Mouse (Mus musculus) T-helper 1 cell (primary cell): ENCODE results near the gene Hsh2d.

ENCODE experiments used
- in situ Hi-C: fragments of 300-600 bp; cut with MboI, MseI; formaldehyde crosslinking; loops from one replicate; pipeline ENCODE4 v1.15.1; 2025; ENCODE audit warnings: high pct_unique_total_duplicates

Gene Hsh2d

DNA sequence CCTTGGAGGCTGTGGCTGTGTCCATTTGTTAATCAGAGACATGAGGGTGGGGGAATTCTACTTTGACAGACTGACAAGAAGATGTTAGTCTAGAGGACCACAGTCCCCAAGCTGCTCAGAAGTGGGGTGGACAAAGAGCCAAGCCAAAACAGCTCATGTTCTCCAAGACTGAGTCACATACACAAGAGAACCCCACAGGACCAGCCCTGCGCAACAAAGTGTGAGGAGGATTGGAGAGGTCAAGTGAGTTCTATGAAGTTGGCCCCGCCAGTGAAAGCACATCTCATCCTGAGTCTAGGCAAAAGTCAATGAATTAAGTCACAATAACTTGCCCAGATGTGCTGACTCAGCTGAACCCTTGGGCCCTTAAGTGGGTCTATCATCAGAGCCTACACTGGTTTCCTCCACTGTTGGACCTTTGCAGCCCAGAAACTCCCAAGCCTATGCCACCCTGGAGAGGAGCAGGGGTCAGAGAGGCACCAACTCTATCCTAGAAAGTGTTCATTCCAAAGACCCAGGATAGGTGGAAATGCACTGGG is 1.6 kb upstream of the Hsh2d start:
- in situ Hi-C loops: no loop called here

- in situ Hi-C loops: no loop called here
These were observed 739 bp downstream of the Hsh2d start for GRCm38 (mm10) chr8:72190215-72190539.

GRCm38 (mm10) chr8:72192065-72192464 is 2.6 kb downstream of the Hsh2d start:
- in situ Hi-C loops: no loop called here

- in situ Hi-C loops: no loop called here
These were observed 8.6 kb downstream of the Hsh2d start for GRCm38 (mm10) chr8:72197997-72198396.

DNA sequence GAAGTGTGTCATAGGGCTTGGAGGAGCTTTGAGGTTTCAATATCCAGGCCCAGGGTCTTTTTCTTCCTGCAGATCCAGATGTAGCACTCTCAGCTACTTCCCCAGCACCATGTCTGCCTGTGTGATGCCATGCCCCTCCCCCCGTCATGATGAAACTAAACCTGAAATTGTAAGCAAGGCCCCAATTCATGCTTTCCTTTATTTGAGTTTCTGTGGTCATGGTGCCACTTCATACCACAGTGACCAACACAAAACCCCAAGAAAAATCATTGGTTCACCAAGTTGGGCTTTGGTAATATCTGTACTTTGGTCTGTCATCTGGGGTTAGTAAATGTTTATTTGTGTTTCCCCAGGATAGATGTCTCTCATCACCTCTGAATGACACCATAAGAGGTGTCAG is 19.1 kb downstream of the Hsh2d start:
- in situ Hi-C loops: no loop called here

DNA sequence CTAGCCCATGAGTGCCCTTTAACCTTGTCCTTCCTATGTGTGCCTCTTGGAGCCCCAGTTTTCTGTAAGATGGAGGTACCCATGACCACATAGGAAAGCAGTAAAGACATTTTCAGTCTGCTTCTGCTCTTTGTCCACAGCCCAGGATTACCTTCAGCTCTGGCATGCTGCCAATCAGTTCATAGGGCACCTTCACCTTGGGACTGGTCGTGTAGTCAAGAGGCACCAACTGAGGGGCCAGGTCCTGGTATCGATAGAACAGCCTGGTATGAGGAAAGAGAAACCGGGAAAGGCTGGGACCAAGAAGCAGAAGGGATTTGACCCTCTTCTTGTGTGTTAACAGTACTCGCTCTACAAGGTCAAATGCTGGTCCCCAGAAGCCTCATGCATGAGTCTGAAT is 20.8 kb downstream of the Hsh2d start:
- in situ Hi-C loops: loop anchor here (5.0 kb wide), 1 partner anchor 33 kb away; no protein-coding TSS in a partner anchor

GRCm38 (mm10) chr8:72210710-72211109 is 21.3 kb downstream of the Hsh2d start:
- in situ Hi-C loops: loop anchor here (5.0 kb wide), 1 partner anchor 33 kb away; no protein-coding TSS in a partner anchor

GRCm38 (mm10) chr8:72211846-72212245 is 22.4 kb downstream of the Hsh2d start:
- in situ Hi-C loops: loop anchor here (5.0 kb wide), 1 partner anchor 35 kb away; no protein-coding TSS in a partner anchor

DNA sequence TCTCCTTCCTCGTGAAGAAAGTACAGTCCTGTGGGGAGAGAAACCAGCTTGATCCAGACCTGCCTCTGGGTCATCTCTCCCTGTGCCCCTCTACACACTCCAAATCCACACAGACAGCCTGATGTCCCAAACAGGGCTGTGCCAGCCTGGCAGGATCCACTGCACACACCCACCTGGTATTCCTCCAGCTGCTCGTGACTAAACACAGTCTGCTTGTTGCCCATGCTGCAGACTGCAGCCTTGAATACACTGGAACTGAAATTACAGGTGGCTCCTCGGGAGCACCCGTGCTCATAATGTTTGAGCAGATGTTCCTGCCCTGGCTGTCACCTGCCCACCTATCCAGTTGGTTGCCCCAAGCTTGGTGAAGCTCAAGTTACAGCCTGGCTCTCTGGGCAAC is 23.3 kb downstream of the Hsh2d start, which contains the start of gene Cib3:
Gene Cib3, minus strand, starts transcription at position 87 of the 400 bp plus-strand sequence.
- in situ Hi-C loops: loop anchor here (5.0 kb wide), 1 partner anchor 35 kb away; no protein-coding TSS in a partner anchor

- in situ Hi-C loops: loop anchor here (5.0 kb wide), 1 partner anchor 36 kb away; no protein-coding TSS in a partner anchor
These were observed 24.1 kb downstream of the Hsh2d start, which contains the start of gene Gm11034 for GRCm38 (mm10) chr8:72213536-72213935. Gene Gm11034, minus strand, starts transcription at chr8:72213636.

DNA sequence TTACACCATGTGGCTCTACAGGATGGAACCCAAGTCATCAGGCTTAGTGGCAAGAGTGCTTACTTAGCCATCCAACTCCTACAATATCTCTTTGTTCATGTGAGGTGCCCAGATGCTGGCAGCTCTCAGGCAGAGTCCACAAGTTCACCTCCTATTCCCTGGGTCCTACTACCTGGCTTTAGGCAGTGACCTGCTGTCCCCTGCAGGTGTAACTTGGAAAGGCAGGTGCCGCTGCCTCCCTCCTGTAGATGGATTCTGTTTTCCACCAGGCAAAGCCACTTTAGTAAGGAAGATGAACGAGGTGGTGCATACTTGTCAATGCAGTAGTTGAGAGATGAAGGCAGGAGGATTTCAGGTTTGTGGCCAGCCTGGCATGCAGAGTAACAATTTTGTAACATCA is 25.6 kb downstream of the Hsh2d start:
- in situ Hi-C loops: no loop called here

DNA sequence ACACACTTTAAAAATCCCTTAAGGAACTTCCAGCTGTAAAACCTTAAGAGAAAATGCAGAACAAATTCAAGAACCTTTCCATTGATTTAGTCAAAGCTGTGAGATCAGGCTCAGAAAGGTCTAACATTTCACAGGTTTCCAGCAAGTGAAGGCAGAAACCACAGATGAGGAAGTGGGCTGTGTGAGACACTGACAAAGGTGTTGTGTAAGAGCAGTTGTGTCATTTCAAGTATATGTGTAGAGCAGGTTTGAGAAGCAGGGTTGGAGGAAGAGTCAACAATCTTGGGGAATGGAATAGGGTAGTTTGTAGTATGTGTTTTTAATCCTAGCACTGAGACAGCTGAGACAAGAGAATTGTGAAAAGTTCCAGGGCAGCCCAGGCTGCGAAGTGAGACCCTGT is 26.4 kb downstream of the Hsh2d start:
- in situ Hi-C loops: no loop called here

DNA sequence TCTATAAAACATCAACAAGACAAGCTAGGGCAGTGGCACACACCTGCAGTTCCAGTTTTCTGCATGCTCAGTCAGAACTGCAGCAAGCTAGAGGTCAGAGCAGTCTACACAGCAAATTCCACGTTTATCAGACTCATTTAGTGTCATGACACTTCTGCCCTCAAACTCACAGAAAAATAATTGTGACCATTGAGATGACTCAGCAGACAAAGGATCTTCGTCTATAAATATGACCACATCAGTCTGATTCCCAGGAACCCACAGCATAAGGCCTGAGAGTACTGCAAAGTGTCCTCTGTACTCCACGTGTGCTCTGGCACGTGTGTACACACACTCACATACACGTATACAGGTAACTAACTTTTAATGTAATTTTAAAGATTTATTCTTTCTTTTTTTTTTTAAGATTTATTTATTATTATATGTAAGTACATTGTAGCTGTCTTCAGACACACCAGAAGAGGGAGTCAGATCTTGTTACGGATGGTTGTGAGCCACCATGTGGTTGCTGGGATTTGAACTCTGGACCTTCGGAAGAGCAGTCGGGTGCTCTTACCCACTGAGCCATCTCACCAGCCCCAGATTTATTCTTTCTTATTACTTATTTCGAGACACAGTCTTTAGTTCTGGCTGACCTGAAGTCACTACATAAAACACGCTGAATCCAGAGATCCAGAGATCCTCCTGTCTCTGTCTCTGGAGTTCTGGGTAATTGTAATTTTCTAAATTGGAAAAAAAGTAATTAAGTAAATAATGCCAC is 29.5 kb downstream of the Hsh2d start:
- in situ Hi-C loops: no loop called here

DNA sequence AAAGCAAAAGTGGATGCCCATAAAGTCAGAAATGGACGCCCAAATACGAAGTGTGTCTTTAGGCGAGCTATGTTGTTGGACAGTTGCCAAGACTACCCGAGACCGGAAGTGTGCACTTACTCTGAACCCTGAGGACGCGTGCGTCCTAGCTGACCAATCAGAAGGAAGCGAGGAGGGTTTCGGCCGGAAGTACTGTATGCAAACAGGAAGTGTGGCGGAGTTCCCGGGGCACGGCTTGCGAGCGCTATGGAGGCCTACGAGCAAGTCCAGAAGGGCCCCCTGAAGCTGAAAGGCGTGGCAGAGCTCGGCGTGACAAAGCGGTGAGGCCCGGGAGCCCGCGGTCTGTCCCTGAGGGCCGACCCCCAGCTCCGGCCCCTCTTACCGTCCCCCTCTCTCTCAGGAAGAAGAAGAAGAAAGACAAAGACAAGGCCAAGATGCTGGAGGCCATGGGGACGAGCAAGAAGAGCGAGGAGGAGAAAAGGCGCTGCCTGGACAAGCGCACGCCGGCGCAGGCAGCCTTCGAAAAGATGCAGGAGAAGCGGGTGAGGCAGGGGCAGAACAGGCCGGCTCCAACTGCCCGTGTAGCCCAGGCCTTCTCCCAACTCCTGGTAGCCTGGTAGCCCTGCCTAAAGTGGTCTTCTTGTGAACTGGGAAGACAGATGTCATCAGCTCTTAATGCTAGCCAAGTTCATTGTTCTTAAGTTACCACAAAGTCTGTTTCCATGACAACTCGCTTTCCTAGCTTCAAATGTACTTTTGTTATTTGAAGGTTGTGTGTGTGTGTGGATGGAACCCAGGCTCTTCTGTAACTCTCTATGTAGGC is 30.3 kb downstream of the Hsh2d start, which contains the start of gene Fam32a:
Gene Fam32a, plus strand, starts transcription at position 190 of the 823 bp plus-strand sequence.
- in situ Hi-C loops: no loop called here

DNA sequence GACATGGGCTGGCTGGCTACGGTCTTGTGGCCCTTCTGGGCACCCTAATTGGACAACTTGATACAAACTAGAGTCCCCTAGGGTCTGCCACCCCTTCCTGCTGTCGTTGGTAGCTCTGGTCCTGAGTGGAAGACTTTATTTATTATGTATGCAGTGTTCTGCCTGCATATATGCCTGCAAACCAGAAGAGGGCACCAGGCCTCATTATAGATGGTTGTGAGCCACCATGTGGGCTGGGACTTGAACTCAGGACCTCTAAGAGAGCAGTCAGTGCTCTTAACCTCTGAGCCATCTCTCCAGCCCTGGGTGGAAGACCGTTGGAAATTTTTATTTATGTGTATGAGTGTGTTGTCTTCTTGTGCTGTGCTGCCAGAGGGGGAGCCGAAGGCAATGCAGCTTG is 31.3 kb downstream of the Hsh2d start:
- in situ Hi-C loops: no loop called here

DNA sequence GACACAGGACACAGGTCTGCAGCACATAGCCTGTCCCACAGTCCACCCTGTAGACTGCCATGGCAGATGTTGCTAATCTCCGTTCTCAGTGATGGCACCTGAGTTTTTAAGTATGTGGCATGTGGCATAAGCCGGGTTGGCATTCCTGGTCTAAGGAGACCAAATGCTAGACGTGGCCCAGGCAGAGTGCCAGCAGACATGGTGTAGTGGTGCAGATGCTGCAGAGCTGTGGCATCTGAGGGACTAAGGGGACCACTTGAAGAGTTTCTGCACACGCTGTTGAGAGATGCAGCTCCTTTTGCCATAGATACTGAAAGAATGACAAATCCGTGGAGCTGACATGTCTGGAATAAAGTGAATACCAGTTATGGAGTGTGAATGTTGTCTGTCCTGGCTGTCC is 33.2 kb downstream of the Hsh2d start:
- in situ Hi-C loops: no loop called here

DNA sequence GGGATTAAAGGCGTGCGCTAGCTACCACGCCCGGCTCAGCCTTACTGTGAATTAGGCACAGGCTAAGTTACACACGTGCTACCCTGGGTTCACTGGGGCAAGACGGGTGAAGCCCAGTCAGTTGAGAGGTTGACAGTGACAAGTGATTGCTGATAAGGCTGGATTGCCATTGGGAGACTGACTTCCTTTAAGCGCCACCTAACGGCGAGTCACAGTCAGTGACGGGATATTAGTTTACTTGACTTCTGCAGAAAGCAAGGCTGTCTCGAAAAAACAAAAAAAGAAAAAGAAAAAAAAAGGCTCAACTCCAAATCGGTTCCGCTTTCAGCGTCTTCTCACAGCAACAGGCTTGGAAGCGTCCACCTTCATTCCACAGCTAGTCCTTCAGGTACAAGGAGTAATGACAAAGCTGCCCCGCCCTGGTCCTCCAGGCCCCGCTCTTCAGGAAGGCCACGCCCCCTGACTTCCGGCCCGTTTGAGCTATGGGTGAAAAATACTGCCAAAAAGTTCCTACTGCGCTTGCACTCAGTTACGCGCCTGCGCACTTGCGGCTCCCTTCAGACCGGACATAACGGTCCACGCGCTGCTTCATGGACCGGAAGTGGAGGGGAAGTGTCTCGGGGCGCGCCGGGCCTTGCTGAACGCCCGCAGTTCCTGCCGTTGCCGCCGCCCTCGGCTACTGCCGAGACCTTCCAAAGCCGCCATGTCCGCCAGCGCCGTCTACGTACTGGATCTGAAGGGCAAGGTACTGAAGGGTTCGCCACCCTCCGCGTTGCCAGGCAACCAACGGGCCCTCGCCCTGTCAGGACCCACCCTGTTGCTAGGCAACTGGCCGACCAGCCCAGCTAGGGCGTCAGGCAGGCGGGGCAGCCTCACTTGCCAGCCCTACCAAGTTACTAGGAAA is 50.3 kb downstream of the Hsh2d start, which contains the start of gene Ap1m1:
Gene Ap1m1, plus strand, starts transcription at position 520 of the 904 bp plus-strand sequence.
- in situ Hi-C loops: loop anchor here (5.0 kb wide), 1 partner anchor 62 kb away; no protein-coding TSS in a partner anchor

GRCm38 (mm10) chr8:72240403-72240763 is 50.9 kb downstream of the Hsh2d start:
- in situ Hi-C loops: loop anchor here (5.0 kb wide), 1 partner anchor 63 kb away; no protein-coding TSS in a partner anchor

DNA sequence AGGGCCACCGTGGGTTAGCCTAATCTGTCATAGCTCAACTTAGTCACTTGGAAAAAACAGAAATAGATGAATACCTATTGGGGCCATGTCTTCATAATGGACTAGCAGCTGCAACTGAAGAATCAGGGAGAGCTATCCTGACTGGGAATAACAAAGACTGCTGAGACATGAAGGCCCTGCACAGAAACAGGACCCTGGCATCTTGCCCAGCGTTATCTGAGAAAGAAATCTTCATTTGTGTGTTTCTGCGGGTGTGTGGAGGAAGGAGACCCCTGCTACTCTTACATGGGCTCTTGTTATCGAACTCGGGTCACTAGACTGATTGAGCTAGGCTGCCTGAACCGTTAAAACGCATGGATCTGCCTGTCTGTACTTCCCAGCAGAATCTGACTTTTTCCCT is 51.5 kb downstream of the Hsh2d start:
- in situ Hi-C loops: loop anchor here (5.0 kb wide), 1 partner anchor 64 kb away; no protein-coding TSS in a partner anchor

- in situ Hi-C loops: loop anchor here (5.0 kb wide), 1 partner anchor 65 kb away; no protein-coding TSS in a partner anchor
These were observed 52.8 kb downstream of the Hsh2d start for GRCm38 (mm10) chr8:72242226-72242625.

DNA sequence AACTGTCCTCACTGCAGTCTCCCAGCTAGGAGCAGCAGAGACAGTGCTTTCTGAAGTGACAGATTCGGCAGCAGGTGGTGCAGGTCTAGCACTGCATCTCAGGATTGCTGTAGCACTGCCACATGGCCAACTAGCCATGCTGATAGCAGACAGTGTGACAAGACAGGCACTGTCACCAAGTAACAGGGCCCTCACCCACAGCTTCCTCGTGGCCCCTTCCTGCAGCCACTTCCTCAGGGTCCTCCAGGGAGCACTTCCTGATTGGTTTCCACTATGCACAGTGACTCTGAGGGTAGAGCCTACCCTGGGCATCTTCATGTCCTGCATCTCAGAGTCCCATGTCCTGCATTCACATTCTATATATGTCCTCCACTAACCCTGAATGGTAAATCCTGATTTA is 55.2 kb downstream of the Hsh2d start:
- in situ Hi-C loops: loop anchor here (5.0 kb wide), 1 partner anchor 67 kb away; no protein-coding TSS in a partner anchor
